ENCODE assay signal across 25 mouse cellular contexts in the genomic region with DNA sequence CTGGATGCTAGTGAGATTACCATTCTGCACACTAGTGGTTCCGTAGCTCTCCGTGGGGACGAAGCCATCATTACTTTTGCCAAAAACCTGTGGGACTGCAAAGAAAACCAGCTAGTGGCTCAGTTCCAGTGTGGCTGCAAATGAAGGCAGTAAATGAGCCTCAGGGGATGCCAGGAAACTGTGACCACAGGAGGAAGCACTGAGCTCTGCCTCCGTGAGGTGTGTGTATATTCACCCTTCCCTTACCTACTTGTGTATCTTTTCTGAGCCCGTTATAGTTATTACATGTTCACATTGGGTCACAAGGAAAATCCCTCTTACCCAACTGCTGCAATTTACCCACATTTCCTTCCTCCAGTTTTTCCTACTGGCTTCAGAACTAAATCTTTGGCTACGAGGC. TPM values are rescaled to one million over a fixed set of nuclear protein-coding genes. Genes with fewer than 3 reads are reported as not detected.
DNase-seq lines count a peak whose midpoint lies in the region; ATAC-seq and TF ChIP-seq lines count a peak whose summit lies in the region.
"Had no signal": no experiment of that assay in that cellular context is flagged by ENCODE, and none has a peak within 500 bp of the region (broad histone marks: within the 10 kb centered on the region; RNA-seq: fewer than 3 reads in every experiment).

No protein-coding gene starts in this region.

- no peak overlapping the region for H3K27ac ChIP-seq in layer of hippocampus, adult 2 months
- no peak overlapping the region for H3K27ac ChIP-seq in midbrain, postnatal 0 days (ENCODE audit: low read depth, low read length)
- no peak overlapping the region for H3K27ac ChIP-seq in midbrain, embryonic 13.5 days
- H3K27ac ChIP-seq in forebrain, embryonic 14.5 days (ENCODE audit: low read depth, low read length) = no peak overlapping the region
- H3K27ac ChIP-seq: embryonic facial prominence, embryonic 10.5 days; forebrain, embryonic 13.5 days; gastrocnemius, adult 2 months; heart, embryonic 10.5 days; hindbrain, embryonic 14.5 days had no signal

- H3K4me1 ChIP-seq in midbrain, postnatal 0 days (ENCODE audit: insufficient read depth, low read length) = no peaks in the 10 kb centered on the region
- H3K4me1 ChIP-seq in midbrain, embryonic 13.5 days (replicated peaks) = no peaks in the 10 kb centered on the region
- H3K4me1 ChIP-seq in forebrain, embryonic 14.5 days (ENCODE audit: control insufficient read depth, insufficient read depth, low read length) = no peaks in the 10 kb centered on the region
- H3K4me1 ChIP-seq: embryonic facial prominence, embryonic 10.5 days; forebrain, embryonic 13.5 days; heart, embryonic 10.5 days had no signal

- H3K9ac ChIP-seq in midbrain, postnatal 0 days (replicated peaks; ENCODE audit: low read length, poor library complexity, severe bottlenecking) = no peak overlapping the region
- no peak overlapping the region for H3K9ac ChIP-seq in midbrain, embryonic 13.5 days (replicated peaks)
- no peak overlapping the region for H3K9ac ChIP-seq in forebrain, embryonic 14.5 days (ENCODE audit: low read length)
- H3K9ac ChIP-seq: forebrain, embryonic 13.5 days; hindbrain, embryonic 14.5 days had no signal

- H3K36me3 ChIP-seq in midbrain, postnatal 0 days (ENCODE audit: insufficient read depth, low read length) = no peaks in the 10 kb centered on the region
- H3K36me3 ChIP-seq in midbrain, embryonic 13.5 days = no peaks in the 10 kb centered on the region
- no peaks in the 10 kb centered on the region for H3K36me3 ChIP-seq in forebrain, embryonic 14.5 days (ENCODE audit: control insufficient read depth, insufficient read depth, low read length)
- H3K36me3 ChIP-seq: embryonic facial prominence, embryonic 10.5 days; heart, embryonic 10.5 days had no signal

- no peak for DNase-seq in layer of hippocampus, adult 2 months (ENCODE audit: low spot score in 2 of 2)
- DNase-seq in layer of hippocampus, adult 11-12 months (ENCODE audit: low spot score) = no peak
- peak; percentile 5 for DNase-seq in midbrain, postnatal 0 days (ENCODE audit: low spot score)
- no peak for DNase-seq in urinary bladder, adult 2 months (ENCODE audit: low spot score)
- DNase-seq in forebrain, embryonic 14.5 days (ENCODE audit: low spot score) = no peak
- DNase-seq: adrenal gland, adult 8-10 months; adrenal gland, postnatal 36 days; cerebellum, adult 11-12 months; cerebellum, adult 9-11 months; cerebellum, postnatal 36 days; gastrocnemius, adult 2 months; gastrocnemius, postnatal 25 days; heart, adult 18-20 months; heart, postnatal 10 days; heart, postnatal 4 days had no signal

- no peak overlapping the region for H3K4me3 ChIP-seq in layer of hippocampus, adult 2 months
- H3K4me3 ChIP-seq in midbrain, postnatal 0 days (ENCODE audit: low read depth, low read length) = no peak overlapping the region
- H3K4me3 ChIP-seq in midbrain, embryonic 13.5 days (replicated peaks) = no peak overlapping the region
- no peak overlapping the region for H3K4me3 ChIP-seq in forebrain, embryonic 14.5 days (ENCODE audit: low read depth, low read length)
- H3K4me3 ChIP-seq: embryonic facial prominence, embryonic 10.5 days; forebrain, embryonic 13.5 days; gastrocnemius, adult 2 months; heart, embryonic 10.5 days had no signal

- 0 out of 2 replicates have a peak, but pooled peaks have one; percentile 8 for TF ChIP-seq CTCF in layer of hippocampus, adult 2 months (conservative IDR thresholded peaks at IDR 0.05)
- no peak for TF ChIP-seq CTCF in midbrain, postnatal 0 days (IDR thresholded peaks at IDR 0.05)

- ATAC-seq in midbrain, postnatal 0 days (ENCODE audit: low FRiP score) = no peak
- no peak for ATAC-seq in midbrain, embryonic 13.5 days
- ATAC-seq in granulocyte monocyte progenitor cell, adult 5-6 weeks (replicated peaks; ENCODE audit: poor library complexity, severe bottlenecking) = peak; percentile 76
- peak; percentile 58 for ATAC-seq in neutrophil, adult 5-6 weeks (ENCODE audit: extremely low read depth, insufficient number of reproducible peaks, low FRiP score, poor library complexity, severe bottlenecking)
- ATAC-seq in forebrain, embryonic 14.5 days = no peak
- ATAC-seq: forebrain, embryonic 13.5 days had no signal

- H3K9me3 ChIP-seq in midbrain, postnatal 0 days (ENCODE audit: low read length) = no peaks in the 10 kb centered on the region
- H3K9me3 ChIP-seq in midbrain, embryonic 13.5 days = no peaks in the 10 kb centered on the region
- H3K9me3 ChIP-seq in forebrain, embryonic 14.5 days (replicated peaks; ENCODE audit: control insufficient read depth, low read length) = no peaks in the 10 kb centered on the region
- H3K9me3 ChIP-seq: embryonic facial prominence, embryonic 10.5 days; forebrain, embryonic 13.5 days; heart, embryonic 10.5 days had no signal

- 80% methylated on average over 6 of the region's 6 CpGs for WGBS in midbrain, postnatal 0 days
- 95% methylated on average over 6 of the region's 6 CpGs for WGBS in midbrain, embryonic 13.5 days
- 84% methylated on average over 6 of the region's 6 CpGs for WGBS in forebrain, embryonic 14.5 days

- H3K27me3 ChIP-seq in midbrain, postnatal 0 days (ENCODE audit: insufficient read depth, low read length) = no peaks in the 10 kb centered on the region
- H3K27me3 ChIP-seq in midbrain, embryonic 13.5 days = no peaks in the 10 kb centered on the region
- no peaks in the 10 kb centered on the region for H3K27me3 ChIP-seq in forebrain, embryonic 14.5 days (replicated peaks; ENCODE audit: control insufficient read depth, insufficient read depth, low read length)
- H3K27me3 ChIP-seq: forebrain, embryonic 13.5 days had no signal

- H3K4me2 ChIP-seq in midbrain, postnatal 0 days (ENCODE audit: low read depth, low read length, poor library complexity, severe bottlenecking) = no peak overlapping the region
- H3K4me2 ChIP-seq in midbrain, embryonic 13.5 days (replicated peaks) = no peak overlapping the region
- H3K4me2 ChIP-seq in forebrain, embryonic 14.5 days (ENCODE audit: low read length) = no peak overlapping the region
- H3K4me2 ChIP-seq: forebrain, embryonic 13.5 days; hindbrain, embryonic 14.5 days had no signal

RNA-seq across cellular contexts. Expression of a gene that starts 1.3 kb away (rescaled TPM):
- total RNA-seq in layer of hippocampus, adult 2 months (2021) = 1 to 10 TPM in 1 of 2 experiments, under 1 TPM in 1; 0.41 to 1.2 TPM
- total RNA-seq in midbrain, postnatal 0 days (2014; rRNA removed) = 2.1 TPM in 1 of 2 replicates, not detected in the other
- polyA plus RNA-seq in midbrain, postnatal 0 days (2015; fragmentation: Nextera tagmentation; extraction: Ambion mirVana) = 0.52 and 0.79 TPM in 2 replicates
- 0.26 and 0.62 TPM in 2 replicates for polyA plus RNA-seq in midbrain, embryonic 13.5 days (2015; fragmentation: Nextera tagmentation; extraction: Ambion mirVana)
- 59.5 and 89.0 TPM in 2 replicates for total RNA-seq in granulocyte monocyte progenitor cell, adult 5-6 weeks (2014; fragmentation: Nextera tagmentation)
- total RNA-seq in granulocyte monocyte progenitor cell, adult 5-6 weeks (2017) = 90.0 and 126 TPM in 2 replicates
- 84.5 and 85.2 TPM in 2 replicates for total RNA-seq in neutrophil, adult 5-6 weeks (2017)
- 2.0 and 2.2 TPM in 2 replicates for polyA plus RNA-seq in urinary bladder, adult 2 months (2012; rRNA removed)
- 0.66 and 0.84 TPM in 2 replicates for polyA plus RNA-seq in forebrain, embryonic 14.5 days (2014; fragmentation: Nextera tagmentation; extraction: Ambion mirVana)
- total RNA-seq: ES-E14 had no signal

RNA-seq across cellular contexts. Expression of a gene that starts 15.0 kb away (rescaled TPM):
- not detected for total RNA-seq in layer of hippocampus, adult 2 months (2021)
- total RNA-seq in midbrain, postnatal 0 days (2014; rRNA removed) = 0.05 TPM in 1 of 2 replicates, not detected in the other
- polyA plus RNA-seq in midbrain, postnatal 0 days (2015; fragmentation: Nextera tagmentation; extraction: Ambion mirVana) = not detected in 2 replicates
- polyA plus RNA-seq in midbrain, embryonic 13.5 days (2015; fragmentation: Nextera tagmentation; extraction: Ambion mirVana) = not detected in 2 replicates
- not detected in 2 replicates for total RNA-seq in granulocyte monocyte progenitor cell, adult 5-6 weeks (2014; fragmentation: Nextera tagmentation)
- total RNA-seq in granulocyte monocyte progenitor cell, adult 5-6 weeks (2017) = 0.21 TPM in 1 of 2 replicates, not detected in the other
- total RNA-seq in neutrophil, adult 5-6 weeks (2017) = not detected in 2 replicates
- 0.01 TPM in 1 of 2 replicates, not detected in the other for polyA plus RNA-seq in urinary bladder, adult 2 months (2012; rRNA removed)
- 0.12 TPM in 1 of 2 replicates, not detected in the other for polyA plus RNA-seq in forebrain, embryonic 14.5 days (2014; fragmentation: Nextera tagmentation; extraction: Ambion mirVana)
- total RNA-seq: adrenal gland, postnatal 36 days; ES-E14; gastrocnemius, adult 2 months; gastrocnemius, postnatal 25 days; heart, adult 18-20 months; heart, postnatal 10 days; heart, postnatal 4 days had no signal
- polyA plus RNA-seq: embryonic facial prominence, embryonic 10.5 days; forebrain, embryonic 13.5 days; heart, embryonic 10.5 days; heart, embryonic 14.5 days; hindbrain, embryonic 14.5 days had no signal

RNA-seq across cellular contexts. Expression of a gene that starts 28.8 kb away (rescaled TPM):
- not detected for total RNA-seq in layer of hippocampus, adult 2 months (2021)
- not detected in 2 replicates for total RNA-seq in midbrain, postnatal 0 days (2014; rRNA removed)
- not detected in 2 replicates for polyA plus RNA-seq in midbrain, postnatal 0 days (2015; fragmentation: Nextera tagmentation; extraction: Ambion mirVana)
- polyA plus RNA-seq in midbrain, embryonic 13.5 days (2015; fragmentation: Nextera tagmentation; extraction: Ambion mirVana) = not detected in 2 replicates
- not detected in 2 replicates for total RNA-seq in granulocyte monocyte progenitor cell, adult 5-6 weeks (2014; fragmentation: Nextera tagmentation)
- not detected in 2 replicates for total RNA-seq in granulocyte monocyte progenitor cell, adult 5-6 weeks (2017)
- not detected in 2 replicates for total RNA-seq in neutrophil, adult 5-6 weeks (2017)
- not detected in 2 replicates for polyA plus RNA-seq in urinary bladder, adult 2 months (2012; rRNA removed)
- polyA plus RNA-seq in forebrain, embryonic 14.5 days (2014; fragmentation: Nextera tagmentation; extraction: Ambion mirVana) = not detected in 2 replicates
- total RNA-seq: adrenal gland, adult 8-10 months; adrenal gland, postnatal 36 days; ES-E14; gastrocnemius, adult 2 months; gastrocnemius, postnatal 25 days; heart, adult 18-20 months; heart, postnatal 10 days; heart, postnatal 4 days had no signal
- polyA plus RNA-seq: embryonic facial prominence, embryonic 10.5 days; embryonic facial prominence, embryonic 14.5 days; forebrain, embryonic 13.5 days; heart, embryonic 10.5 days; heart, embryonic 14.5 days; hindbrain, embryonic 14.5 days had no signal

RNA-seq across cellular contexts. Expression of a gene that starts 29.5 kb away (rescaled TPM):
- total RNA-seq in layer of hippocampus, adult 2 months (2021) = not detected
- not detected in 2 replicates for total RNA-seq in midbrain, postnatal 0 days (2014; rRNA removed)
- polyA plus RNA-seq in midbrain, postnatal 0 days (2015; fragmentation: Nextera tagmentation; extraction: Ambion mirVana) = 0.29 TPM in 1 of 2 replicates, not detected in the other
- 0.12 and 0.16 TPM in 2 replicates for polyA plus RNA-seq in midbrain, embryonic 13.5 days (2015; fragmentation: Nextera tagmentation; extraction: Ambion mirVana)
- not detected in 2 replicates for total RNA-seq in granulocyte monocyte progenitor cell, adult 5-6 weeks (2014; fragmentation: Nextera tagmentation)
- total RNA-seq in granulocyte monocyte progenitor cell, adult 5-6 weeks (2017) = not detected in 2 replicates
- total RNA-seq in neutrophil, adult 5-6 weeks (2017) = not detected in 2 replicates
- not detected in 2 replicates for polyA plus RNA-seq in urinary bladder, adult 2 months (2012; rRNA removed)
- polyA plus RNA-seq in forebrain, embryonic 14.5 days (2014; fragmentation: Nextera tagmentation; extraction: Ambion mirVana) = not detected in 2 replicates
- total RNA-seq: adrenal gland, adult 8-10 months; adrenal gland, postnatal 36 days; ES-E14; gastrocnemius, adult 2 months; gastrocnemius, postnatal 25 days; heart, adult 18-20 months; heart, postnatal 10 days; heart, postnatal 4 days had no signal
- polyA plus RNA-seq: embryonic facial prominence, embryonic 14.5 days; heart, embryonic 10.5 days; heart, embryonic 14.5 days had no signal

RNA-seq across cellular contexts. Expression of a gene that starts 44.3 kb away (rescaled TPM):
- total RNA-seq in layer of hippocampus, adult 2 months (2021) = not detected
- 1.1 and 1.8 TPM in 2 replicates for total RNA-seq in midbrain, postnatal 0 days (2014; rRNA removed)
- 0.11 and 0.26 TPM in 2 replicates for polyA plus RNA-seq in midbrain, postnatal 0 days (2015; fragmentation: Nextera tagmentation; extraction: Ambion mirVana)
- not detected in 2 replicates for polyA plus RNA-seq in midbrain, embryonic 13.5 days (2015; fragmentation: Nextera tagmentation; extraction: Ambion mirVana)
- total RNA-seq in granulocyte monocyte progenitor cell, adult 5-6 weeks (2014; fragmentation: Nextera tagmentation) = 18.1 and 21.7 TPM in 2 replicates
- 63.1 and 63.3 TPM in 2 replicates for total RNA-seq in granulocyte monocyte progenitor cell, adult 5-6 weeks (2017)
- 73.4 and 107 TPM in 2 replicates for total RNA-seq in neutrophil, adult 5-6 weeks (2017)
- 0.03 and 0.04 TPM in 2 replicates for polyA plus RNA-seq in urinary bladder, adult 2 months (2012; rRNA removed)
- 0.17 TPM in 1 of 2 replicates, not detected in the other for polyA plus RNA-seq in forebrain, embryonic 14.5 days (2014; fragmentation: Nextera tagmentation; extraction: Ambion mirVana)

Comparison
In these comparisons a context has a peak if more than half of its experiments do, and no peak if none do; other contexts are left out.
1. ATAC-seq: peak in granulocyte monocyte progenitor cell, adult 5-6 weeks (single experiment) and neutrophil, adult 5-6 weeks (single experiment); none in midbrain, postnatal 0 days (single experiment), midbrain, embryonic 13.5 days (single experiment) and forebrain, embryonic 14.5 days (single experiment).
2. RNA of a gene that starts 1.3 kb away (total RNA-seq): 59.5 to 126 TPM in granulocyte monocyte progenitor cell, adult 5-6 weeks and 84.5 to 85.2 TPM in neutrophil, adult 5-6 weeks; 0.41 to 1.2 TPM in layer of hippocampus, adult 2 months and 2.1 TPM in midbrain, postnatal 0 days; every median in the first group is over 10 times any median in the second.